Mouse (Mus musculus) MEL (cell line): ENCODE data around the gene Sdr42e1. TPM values are rescaled to one million over a fixed set of nuclear protein-coding genes. Genes with fewer than 3 reads are reported as not detected.

Experiments used
- DNase-seq: peaks from one replicate; pipeline ENCODE4 v3.0.0; 2011; ENCODE audit warnings: low read depth, low spot score
- H3K27ac ChIP-seq: 2 replicates; pipeline ENCODE4 v1.5.1; 2012; ENCODE audit warnings: low read depth, mild to moderate bottlenecking, control low read depth, low read length, moderate library complexity; ENCODE audit not compliant: control insufficient read depth
- H3K27me3 ChIP-seq, 2 experiments: fragments of 150-350 bp in 1 of 2; sonication (generic) in 1 of 2; 2 replicates each; pipeline ENCODE4 v1.6.1; 2012; ENCODE audit warnings: low read length in 2 of 2, mild to moderate bottlenecking in 2 of 2, improper control_type of control experiment in 1 of 2, moderate library complexity in 1 of 2; ENCODE audit not compliant: insufficient read depth in 2 of 2, control insufficient read depth in 1 of 2
- H3K36me3 ChIP-seq, 2 experiments: 2 replicates each; pipeline ENCODE4 v1.6.1; 2012 to 2014; ENCODE audit warnings: low read length in 2 of 2, improper control_type of control experiment in 1 of 2, inconsistent platforms in 1 of 2, mild to moderate bottlenecking in 1 of 2; ENCODE audit not compliant: insufficient read depth in 2 of 2, control insufficient read depth in 1 of 2
- H3K4me1 ChIP-seq, 2 experiments: fragments of 150-350 bp in 1 of 2; sonication (generic) in 1 of 2; 2 replicates each; pipeline ENCODE4 v1.6.1; 2012; ENCODE audit warnings: low read length in 2 of 2, improper control_type of control experiment in 1 of 2, mild to moderate bottlenecking in 1 of 2; ENCODE audit not compliant: insufficient read depth in 2 of 2, control insufficient read depth in 1 of 2
- H3K4me3 ChIP-seq, 2 experiments: fragments of 150-350 bp in 1 of 2; sonication (generic) in 1 of 2; 2 replicates each; pipeline ENCODE4 v1.5.1; 2012; ENCODE audit warnings: low read depth in 2 of 2, low read length in 2 of 2, mild to moderate bottlenecking in 2 of 2, moderate library complexity in 2 of 2, control low read depth in 1 of 2, improper control_type of control experiment in 1 of 2; ENCODE audit not compliant: control insufficient read depth in 1 of 2, insufficient read depth in 1 of 2
- H3K79me2 ChIP-seq: 2 replicates; pipeline ENCODE4 v1.6.1; 2012; ENCODE audit warnings: mild to moderate bottlenecking, low read length, moderate library complexity; ENCODE audit not compliant: control insufficient read depth, poor library complexity, insufficient read depth
- H3K9ac ChIP-seq: 2 replicates; pipeline ENCODE4 v1.6.1; 2012; ENCODE audit warnings: low read depth, mild to moderate bottlenecking, control low read depth, low read length, moderate library complexity; ENCODE audit not compliant: control insufficient read depth, poor library complexity, severe bottlenecking
- H3K9me3 ChIP-seq: fragments of 150-350 bp; sonication (generic); replicated peaks from 2 replicates; pipeline ENCODE4 v1.6.1; 2012; ENCODE audit warnings: mild to moderate bottlenecking, low read length, improper control_type of control experiment, moderate library complexity; ENCODE audit not compliant: insufficient read depth
- CHD2 ChIP-seq: IDR thresholded peaks from 2 replicates; pipeline ENCODE4 v1.6.1; 2011; ENCODE audit warnings: low read length, improper control_type of control experiment
- E2F4 ChIP-seq: IDR thresholded peaks from 2 replicates; pipeline ENCODE4 v1.6.1; 2011; ENCODE audit warnings: low read depth, low read length, improper control_type of control experiment, borderline replicate concordance
- EP300 ChIP-seq, 2 experiments: IDR thresholded peaks; 2 replicates each; pipeline ENCODE4 v1.6.1; 2011; ENCODE audit warnings: improper control_type of control experiment in 2 of 2, low read length in 2 of 2, low read depth in 1 of 2, mild to moderate bottlenecking in 1 of 2
- GABPA ChIP-seq: IDR thresholded peaks from 2 replicates; pipeline ENCODE4 v1.6.1; 2012; ENCODE audit warnings: low read depth, mild to moderate bottlenecking, inconsistent platforms, low read length, improper control_type of control experiment, moderate library complexity
- GATA1 ChIP-seq: IDR thresholded peaks from 2 replicates; pipeline ENCODE4 v1.6.1; 2011; ENCODE audit warnings: low read depth, low read length, improper control_type of control experiment
- JUND ChIP-seq: IDR thresholded peaks from 2 replicates; pipeline ENCODE4 v1.6.1; 2011; ENCODE audit warnings: low read depth, mild to moderate bottlenecking, improper control_type of control experiment, low read length
- MAFK ChIP-seq: IDR thresholded peaks from 2 replicates; pipeline ENCODE4 v1.6.1; 2011; ENCODE audit warnings: low read depth, mild to moderate bottlenecking, low read length, improper control_type of control experiment, borderline replicate concordance
- MYB ChIP-seq: IDR thresholded peaks from 2 replicates; pipeline ENCODE4 v1.6.1; 2011; ENCODE audit warnings: mild to moderate bottlenecking, low read depth, low read length, improper control_type of control experiment
- NRF1 ChIP-seq: IDR thresholded peaks from 2 replicates; pipeline ENCODE4 v1.6.1; 2014; ENCODE audit warnings: low read depth, mild to moderate bottlenecking, inconsistent platforms, low read length, improper control_type of control experiment, moderate library complexity; ENCODE audit not compliant: poor library complexity, insufficient read depth, severe bottlenecking
- POLR2A ChIP-seq, 2 experiments: IDR thresholded peaks; 2 replicates each; pipeline ENCODE4 v1.6.1; 2011 to 2012; ENCODE audit warnings: low read length in 2 of 2, mild to moderate bottlenecking in 2 of 2, control low read depth in 1 of 2, improper control_type of control experiment in 1 of 2, low read depth in 1 of 2, moderate library complexity in 1 of 2; ENCODE audit not compliant: control insufficient read depth in 1 of 2, insufficient read depth in 1 of 2, poor library complexity in 1 of 2
- POLR2AphosphoS2 ChIP-seq: IDR thresholded peaks from 2 replicates; pipeline ENCODE4 v1.6.1; 2011; ENCODE audit warnings: low read length, improper control_type of control experiment
- SIN3A ChIP-seq: IDR thresholded peaks from 2 replicates; pipeline ENCODE4 v1.6.1; 2012; ENCODE audit warnings: low read length, improper control_type of control experiment, inconsistent platforms
- SMC3 ChIP-seq: IDR thresholded peaks from 2 replicates; pipeline ENCODE4 v1.6.1; 2011; ENCODE audit warnings: low read depth, low read length, improper control_type of control experiment
- ZC3H11A ChIP-seq: IDR thresholded peaks from 2 replicates; pipeline ENCODE4 v1.6.1; 2012; ENCODE audit warnings: low read depth, mild to moderate bottlenecking, inconsistent platforms, low read length, improper control_type of control experiment
- ZMIZ1 ChIP-seq: IDR thresholded peaks from 2 replicates; pipeline ENCODE4 v1.6.1; 2012; ENCODE audit warnings: low read depth, mild to moderate bottlenecking, inconsistent platforms, low read length, improper control_type of control experiment, moderate library complexity
- ZNF384 ChIP-seq: IDR thresholded peaks from 2 replicates; pipeline ENCODE4 v1.6.1; 2012; ENCODE audit warnings: low read depth, mild to moderate bottlenecking, inconsistent platforms, low read length, improper control_type of control experiment
- polyA plus RNA-seq, 2 experiments: library from polyadenylated mRNA; stranded (reverse) in 1 of 2; unstranded in 1 of 2; fragments of >175 nt in 1 of 2; fragments of >200 nt in 1 of 2; gene quantifications; 2 replicates each; pipeline versions ENCODE4 v1.2.1 to v1.2.4; 2012; ENCODE audit warnings: low replicate concordance in 2 of 2, low read depth in 1 of 2; ENCODE audit not compliant: insufficient read length in 2 of 2, insufficient read depth in 1 of 2, missing spikeins in 1 of 2
- total RNA-seq: library from RNA; depleted of rRNA; stranded (reverse); fragments of 300-350 nt; gene quantifications from 2 replicates; pipeline ENCODE4 v1.2.3, GENCODE M21; 2012; rRNA removed

The Sdr42e1 gene
- total RNA-seq (not detected in 2 replicates), polyA plus RNA-seq (not detected)

- no peak within 1 kb of the TSS for H3K27ac ChIP-seq
- H3K4me3 ChIP-seq: no peak within 1 kb of the TSS
- H3K36me3 ChIP-seq: no peaks in the 10 kb centered on the region
- no peaks in the 10 kb centered on the region for H3K79me2 ChIP-seq
- no peak for DNase-seq
- H3K4me1 ChIP-seq: no peaks in the 10 kb centered on the region
- no peaks in the 10 kb centered on the region for H3K9me3 ChIP-seq
- H3K27me3 ChIP-seq: no peaks in the 10 kb centered on the region
- TF ChIP-seq SIN3A (no peak), NRF1 (no peak)
- H3K9ac ChIP-seq: no peak within 1 kb of the TSS
These were observed at the start of gene Sdr42e1 for GRCm38 (mm10) chr8:117673430-117673830. TSS of gene Sdr42e1 (minus strand) at chr8:117673689.

- no peaks in the 10 kb centered on the region for H3K9me3 ChIP-seq
- TF ChIP-seq MYB (no peak), POLR2AphosphoS2 (no peak), ZMIZ1 (no peak), ZNF384 (no peak), POLR2A (IDR thresholded peaks at IDR 0.05; ENCODE audit: control insufficient read depth in 1 of 2, insufficient read depth in 1 of 2, low read depth in 1 of 2, low read length in 2 of 2, poor library complexity in 1 of 2) (no peak), GABPA (no peak), E2F4 (no peak), GATA1 (no peak), CHD2 (no peak), ZC3H11A (no peak), EP300 (IDR thresholded peaks at IDR 0.05; ENCODE audit: low read depth in 1 of 2, low read length in 2 of 2) (no peak), SMC3 (no peak), JUND (no peak), MAFK (no peak)
- TF ChIP-seq, all 39 proteins: peak for 0
- Histone ChIP-seq H3K36me3 (no peaks in the 10 kb centered on the region), H3K79me2 (no peaks in the 10 kb centered on the region), H3K27ac (no peak overlapping the region), H3K4me1 (no peaks in the 10 kb centered on the region), H3K4me3 (no peak overlapping the region), H3K9ac (no peak overlapping the region), H3K27me3 (no peaks in the 10 kb centered on the region)
- DNase-seq: no peak
These were observed 44.8 kb upstream of the Sdr42e1 start for GRCm38 (mm10) chr8:117718152-117718860.
